22 mouse cellular contexts compared by ENCODE assay signal in the genomic region with DNA sequence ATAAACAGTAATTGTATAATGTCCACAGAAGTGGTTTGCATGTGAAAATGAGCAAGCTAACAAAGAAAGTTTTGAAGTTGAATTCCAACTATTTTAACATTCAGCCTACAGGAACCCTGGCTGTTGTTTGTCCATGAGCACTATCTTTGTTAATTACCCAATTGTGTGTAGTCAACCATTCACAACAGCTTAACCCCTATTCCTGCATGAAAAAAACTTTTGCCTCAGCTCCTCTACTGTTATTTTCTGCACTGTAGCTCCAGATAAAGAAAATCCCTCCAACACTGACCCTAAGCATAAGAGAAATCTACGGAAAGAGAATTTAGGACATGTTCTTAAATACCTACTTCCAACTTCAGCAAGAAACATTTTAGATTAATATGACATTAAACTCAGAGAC.
DNase-seq lines count a peak whose midpoint lies in the region; ATAC-seq and TF ChIP-seq lines count a peak whose summit lies in the region.
"Had no signal": no experiment of that assay in that cellular context is flagged by ENCODE, and none has a peak within 500 bp of the region (broad histone marks: within the 10 kb centered on the region; RNA-seq: fewer than 3 reads in every experiment).

No protein-coding gene starts in this region.

- H3K36me3 ChIP-seq in forebrain, postnatal 0 days (ENCODE audit: insufficient read depth) = no peaks in the 10 kb centered on the region
- H3K36me3 ChIP-seq in forebrain, embryonic 16.5 days (ENCODE audit: control insufficient read depth, insufficient read depth) = no peaks in the 10 kb centered on the region
- H3K36me3 ChIP-seq in midbrain, embryonic 14.5 days (ENCODE audit: control insufficient read depth, insufficient read depth, low read length) = no peaks in the 10 kb centered on the region
- no peaks in the 10 kb centered on the region for H3K36me3 ChIP-seq in midbrain, postnatal 0 days (ENCODE audit: insufficient read depth, low read length)
- H3K36me3 ChIP-seq: embryonic facial prominence, embryonic 12.5 days; embryonic facial prominence, embryonic 15.5 days; forebrain, embryonic 15.5 days; hindbrain, embryonic 12.5 days; hindbrain, embryonic 15.5 days had no signal

- no peak overlapping the region for H3K4me2 ChIP-seq in forebrain, postnatal 0 days (ENCODE audit: low read depth)
- no peak overlapping the region for H3K4me2 ChIP-seq in forebrain, embryonic 16.5 days (ENCODE audit: low read length)
- H3K4me2 ChIP-seq in midbrain, embryonic 14.5 days (ENCODE audit: low read length) = no peak overlapping the region
- H3K4me2 ChIP-seq in midbrain, postnatal 0 days (ENCODE audit: low read depth, low read length, poor library complexity, severe bottlenecking) = no peak overlapping the region
- H3K4me2 ChIP-seq: embryonic facial prominence, embryonic 12.5 days; embryonic facial prominence, embryonic 15.5 days; forebrain, embryonic 15.5 days; heart, embryonic 11.5 days; hindbrain, embryonic 12.5 days; hindbrain, embryonic 15.5 days had no signal

- no peak overlapping the region for H3K9ac ChIP-seq in forebrain, postnatal 0 days
- H3K9ac ChIP-seq in forebrain, embryonic 16.5 days (replicated peaks; ENCODE audit: low read depth, low read length) = no peak overlapping the region
- no peak overlapping the region for H3K9ac ChIP-seq in midbrain, embryonic 14.5 days (replicated peaks; ENCODE audit: low read length)
- H3K9ac ChIP-seq in midbrain, postnatal 0 days (replicated peaks; ENCODE audit: low read length, poor library complexity, severe bottlenecking) = no peak overlapping the region
- H3K9ac ChIP-seq: embryonic facial prominence, embryonic 12.5 days; embryonic facial prominence, embryonic 15.5 days; forebrain, embryonic 15.5 days; hindbrain, embryonic 12.5 days; hindbrain, embryonic 15.5 days had no signal

- no peak overlapping the region for H3K4me3 ChIP-seq in forebrain, postnatal 0 days (ENCODE audit: low read depth, low read length)
- no peak overlapping the region for H3K4me3 ChIP-seq in forebrain, embryonic 16.5 days (replicated peaks; ENCODE audit: low read length)
- H3K4me3 ChIP-seq in midbrain, embryonic 14.5 days (replicated peaks; ENCODE audit: low read depth, low read length) = no peak overlapping the region
- H3K4me3 ChIP-seq in midbrain, postnatal 0 days (ENCODE audit: low read depth, low read length) = no peak overlapping the region
- H3K4me3 ChIP-seq: embryonic facial prominence, embryonic 12.5 days; embryonic facial prominence, embryonic 15.5 days; forebrain, embryonic 15.5 days; gastrocnemius, adult 2 months; hindbrain, embryonic 12.5 days; hindbrain, embryonic 15.5 days had no signal

- no peak for DNase-seq in forebrain, postnatal 0 days
- DNase-seq in midbrain, embryonic 14.5 days = peak; percentile 2
- DNase-seq in midbrain, postnatal 0 days (ENCODE audit: low spot score) = no peak
- peak; percentile 8 for DNase-seq in retina, postnatal 1 day
- DNase-seq in layer of hippocampus, postnatal 36 days = no peak
- DNase-seq: adrenal gland, adult 2 months; adrenal gland, postnatal 14 days; cerebellum, adult 11 months; cerebellum, adult 2 months; cerebellum, adult 9-11 months; cerebellum, postnatal 25 days; gastrocnemius, adult 2 months; gastrocnemius, postnatal 14 days; heart, adult 11 months had no signal

- H3K4me1 ChIP-seq in forebrain, postnatal 0 days (ENCODE audit: insufficient read depth) = 0 out of 2 replicates have a peak, but pooled peaks cover 4% of the 10 kb centered on the region
- 0 out of 2 replicates have a peak, but pooled peaks cover 3% of the 10 kb centered on the region for H3K4me1 ChIP-seq in forebrain, embryonic 16.5 days (replicated peaks; ENCODE audit: control insufficient read depth, insufficient read depth, low read length)
- H3K4me1 ChIP-seq in midbrain, embryonic 14.5 days (ENCODE audit: control insufficient read depth, insufficient read depth, low read length) = no peaks in the 10 kb centered on the region
- no peaks in the 10 kb centered on the region for H3K4me1 ChIP-seq in midbrain, postnatal 0 days (ENCODE audit: insufficient read depth, low read length)
- H3K4me1 ChIP-seq: embryonic facial prominence, embryonic 12.5 days; embryonic facial prominence, embryonic 15.5 days; forebrain, embryonic 15.5 days; hindbrain, embryonic 12.5 days; hindbrain, embryonic 15.5 days had no signal

- TF ChIP-seq CTCF in forebrain, postnatal 0 days (IDR thresholded peaks at IDR 0.05; ENCODE audit: low read depth) = no peak
- TF ChIP-seq CTCF in midbrain, postnatal 0 days (IDR thresholded peaks at IDR 0.05) = no peak

- H3K9me3 ChIP-seq in forebrain, postnatal 0 days (ENCODE audit: low read length) = no peaks in the 10 kb centered on the region
- H3K9me3 ChIP-seq in forebrain, embryonic 16.5 days (ENCODE audit: control insufficient read depth, low read length) = no peaks in the 10 kb centered on the region
- no peaks in the 10 kb centered on the region for H3K9me3 ChIP-seq in midbrain, embryonic 14.5 days (ENCODE audit: control insufficient read depth, low read length)
- no peaks in the 10 kb centered on the region for H3K9me3 ChIP-seq in midbrain, postnatal 0 days (ENCODE audit: low read length)
- H3K9me3 ChIP-seq: embryonic facial prominence, embryonic 12.5 days; embryonic facial prominence, embryonic 15.5 days; forebrain, embryonic 15.5 days; hindbrain, embryonic 12.5 days; hindbrain, embryonic 15.5 days had no signal

- no peaks in the 10 kb centered on the region for H3K27me3 ChIP-seq in forebrain, postnatal 0 days (ENCODE audit: insufficient read depth, low read length)
- H3K27me3 ChIP-seq in forebrain, embryonic 16.5 days (replicated peaks; ENCODE audit: control insufficient read depth, insufficient read depth, low read length) = no peaks in the 10 kb centered on the region
- H3K27me3 ChIP-seq in midbrain, embryonic 14.5 days (ENCODE audit: control insufficient read depth, insufficient read depth, low read length) = no peaks in the 10 kb centered on the region
- no peaks in the 10 kb centered on the region for H3K27me3 ChIP-seq in midbrain, postnatal 0 days (ENCODE audit: insufficient read depth, low read length)
- H3K27me3 ChIP-seq: embryonic facial prominence, embryonic 12.5 days; embryonic facial prominence, embryonic 15.5 days; forebrain, embryonic 15.5 days; hindbrain, embryonic 12.5 days; hindbrain, embryonic 15.5 days had no signal

- WGBS in forebrain, postnatal 0 days = 49% methylated on average over 1 of the region's 1 CpGs
- 30% methylated on average over 1 of the region's 1 CpGs for WGBS in forebrain, embryonic 16.5 days
- WGBS in midbrain, embryonic 14.5 days = 31% methylated on average over 1 of the region's 1 CpGs
- WGBS in midbrain, postnatal 0 days = 60% methylated on average over 1 of the region's 1 CpGs

- H3K27ac ChIP-seq in forebrain, postnatal 0 days (ENCODE audit: low read depth, low read length) = 0 out of 2 replicates have a peak overlapping the region, but pooled peaks have one; percentile 6
- no peak overlapping the region for H3K27ac ChIP-seq in forebrain, embryonic 16.5 days (ENCODE audit: low read length)
- H3K27ac ChIP-seq in midbrain, embryonic 14.5 days (replicated peaks; ENCODE audit: low read depth, low read length) = no peak overlapping the region
- no peak overlapping the region for H3K27ac ChIP-seq in midbrain, postnatal 0 days (ENCODE audit: low read depth, low read length)
- H3K27ac ChIP-seq: embryonic facial prominence, embryonic 12.5 days; embryonic facial prominence, embryonic 15.5 days; forebrain, embryonic 15.5 days; gastrocnemius, adult 2 months; hindbrain, embryonic 12.5 days; hindbrain, embryonic 15.5 days had no signal

- ATAC-seq in forebrain, postnatal 0 days = no peak
- no peak for ATAC-seq in forebrain, embryonic 16.5 days
- no peak for ATAC-seq in midbrain, embryonic 14.5 days (ENCODE audit: low FRiP score, low TSS enrichment)
- no peak for ATAC-seq in midbrain, postnatal 0 days (ENCODE audit: low FRiP score)
- ATAC-seq: CD4-positive, CD25-positive, alpha-beta regulatory T cell, adult 4 months; forebrain, embryonic 15.5 days had no signal

Comparison
In these comparisons a context has a peak if more than half of its experiments do, and no peak if none do; other contexts are left out.
1. DNase-seq: peak in midbrain, embryonic 14.5 days (single experiment) and retina, postnatal 1 day (single experiment); none in forebrain, postnatal 0 days (single experiment), midbrain, postnatal 0 days (single experiment) and layer of hippocampus, postnatal 36 days (0 of 2).